Mouse (Mus musculus): ENCODE measurements around the gene Il34.
"Not testable (repeated sequence)": the region's sequence is repeated elsewhere in the genome, so short reads cannot be mapped to it uniquely, and the experiment has no call there.

Gene Il34

DNA sequence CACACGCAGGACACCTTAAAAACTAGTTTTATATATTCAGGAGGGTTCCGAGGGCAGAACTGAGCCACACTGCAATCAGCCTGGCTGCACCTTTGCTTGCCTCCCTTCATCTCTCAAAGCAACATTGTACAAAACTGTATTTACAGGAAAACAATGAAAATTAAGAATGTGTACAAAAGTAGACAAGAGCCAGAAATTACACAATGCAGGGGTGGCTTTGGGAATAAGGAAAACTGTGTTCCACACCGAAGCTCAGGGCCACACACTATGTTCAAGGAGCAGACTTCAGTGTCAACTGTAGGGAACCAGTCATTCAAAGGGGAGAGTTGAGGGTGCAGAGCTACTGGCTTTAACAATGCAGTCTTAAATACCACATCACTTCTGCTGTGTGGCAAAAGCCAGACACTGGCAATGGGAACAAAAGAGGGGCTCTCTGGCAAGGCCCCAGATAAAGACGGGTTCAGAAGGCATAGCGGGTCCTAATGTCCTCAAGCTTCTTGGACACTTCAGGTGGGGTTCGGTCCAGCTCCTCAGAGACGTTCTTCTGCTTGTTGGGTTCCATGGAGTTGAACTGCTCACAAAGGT, 4.8 kb upstream of the Il34 start:
- no peak for DNase-seq (ENCODE audit: low spot score)

DNA sequence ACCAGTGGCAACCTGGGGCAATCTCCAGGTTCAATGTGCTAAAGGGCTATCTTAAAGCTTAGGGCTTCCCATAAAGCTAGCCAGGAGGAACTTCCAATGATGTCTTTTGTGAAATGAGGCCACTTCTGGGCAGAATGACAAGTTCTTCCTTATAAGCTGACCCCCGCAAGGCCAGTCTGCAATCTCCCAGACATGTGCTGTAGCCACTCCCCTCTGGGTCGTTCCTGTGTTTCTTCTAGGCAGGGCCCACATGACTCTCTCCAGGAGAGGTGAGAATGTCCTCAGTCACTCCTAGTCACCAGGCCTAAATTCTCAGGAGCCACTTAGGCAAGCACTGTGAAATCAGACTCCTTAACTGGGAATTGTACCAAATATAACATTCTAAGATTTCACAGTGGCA, 4.1 kb upstream of the Il34 start:
- no peak for DNase-seq (ENCODE audit: low spot score)

DNA sequence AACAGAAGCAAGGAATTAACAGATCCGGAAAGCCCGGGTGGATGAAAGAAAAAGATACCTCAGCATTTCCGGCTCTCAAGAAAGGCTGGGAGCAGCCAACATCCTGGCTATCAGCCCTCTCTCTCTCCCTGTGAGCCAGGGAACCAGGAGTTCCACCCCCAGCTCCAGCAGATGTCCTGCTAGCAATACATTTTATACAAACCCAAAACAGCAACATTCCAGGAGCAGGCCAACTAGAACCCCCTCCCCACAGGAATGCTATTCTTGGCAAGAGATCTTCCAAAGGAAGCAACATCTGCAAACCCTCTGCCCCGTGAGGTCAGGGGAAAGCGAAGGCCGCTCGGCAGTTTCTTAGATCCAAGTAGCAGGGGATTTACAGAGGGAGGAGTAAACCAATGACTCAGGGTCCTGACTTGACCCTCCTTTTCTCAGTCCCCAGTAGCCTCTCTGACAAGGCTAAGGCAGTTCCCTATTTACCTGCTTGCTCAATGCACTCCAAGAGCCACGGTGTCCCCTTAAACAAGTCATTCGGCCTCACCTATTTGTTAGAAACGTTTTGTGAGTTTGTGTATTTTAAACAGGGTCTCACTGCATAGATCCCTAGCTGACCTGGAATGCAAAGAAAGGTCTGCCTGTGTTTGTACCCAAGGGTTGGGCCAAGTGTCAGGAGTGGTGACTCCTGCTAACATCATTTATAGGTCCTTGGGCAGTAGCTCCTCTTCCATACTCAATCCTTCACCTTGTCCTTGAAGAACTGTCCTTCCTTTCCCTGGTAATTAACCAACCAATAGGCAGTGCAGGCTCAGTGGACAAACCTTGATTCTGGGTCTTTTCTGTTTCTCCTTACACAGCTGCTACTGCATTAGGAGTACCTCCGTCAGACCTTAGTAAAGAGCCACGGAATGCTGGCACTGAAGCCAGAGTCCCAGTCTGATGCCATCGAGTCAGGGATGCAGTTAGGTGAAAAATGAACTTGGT, 3.1 kb upstream of the Il34 start:
- DNase-seq (ENCODE audit: low spot score), result no peak

DNA sequence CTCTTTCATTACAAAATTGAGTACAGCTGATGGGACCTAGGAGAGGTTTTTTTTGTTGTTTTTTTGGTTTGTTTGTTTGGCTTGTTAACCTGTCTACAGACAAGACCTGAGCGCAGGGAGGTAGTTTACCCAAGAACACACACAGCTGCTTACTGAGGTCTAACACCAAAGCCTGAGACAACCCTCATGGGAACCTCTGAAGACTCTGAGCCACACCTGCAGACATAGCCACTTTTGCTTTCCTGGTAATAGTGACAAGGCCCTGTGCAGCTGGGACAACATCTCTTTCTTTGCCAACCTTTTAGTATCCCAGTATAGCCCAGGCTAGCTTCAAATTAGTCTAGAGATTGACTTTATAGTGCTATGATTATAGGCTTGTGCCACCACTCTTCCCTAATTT, 422 bp upstream of the Il34 start:
- DNase-seq (ENCODE audit: low spot score), result no peak

DNA sequence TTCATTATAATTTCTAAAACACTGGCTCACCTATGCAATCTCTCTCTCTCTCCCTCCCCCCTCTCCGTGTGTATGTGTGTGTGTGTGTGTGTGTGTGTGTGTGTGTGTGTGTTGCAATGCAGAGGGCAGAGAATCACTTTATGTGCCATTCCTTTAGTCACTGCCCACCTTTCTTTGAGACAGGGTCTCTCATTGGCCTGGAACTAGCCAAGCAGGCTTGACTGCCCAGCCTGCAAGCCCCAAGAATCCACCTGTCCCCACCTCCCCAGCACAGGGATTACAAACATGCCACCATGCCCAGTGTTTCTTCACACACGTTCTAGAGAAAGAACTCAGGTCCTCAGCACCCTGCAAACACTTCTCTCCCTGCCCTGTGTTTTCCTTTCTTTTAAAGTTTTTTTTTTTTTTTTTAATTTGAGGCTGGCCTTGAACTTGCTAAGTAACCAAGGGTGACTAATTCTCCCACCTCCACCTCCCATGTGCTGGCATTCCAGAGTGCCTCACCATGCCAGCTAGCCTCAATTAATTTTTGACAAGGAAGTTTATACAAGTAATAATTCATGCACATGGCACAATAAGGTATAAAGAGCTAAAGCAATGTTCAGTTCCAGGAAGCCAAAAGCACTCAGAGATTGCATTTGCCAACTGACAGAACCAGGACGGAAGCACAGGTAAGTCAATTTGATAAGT, 754 bp downstream of the Il34 start:
- DNase-seq (ENCODE audit: low spot score), result no peak

DNA sequence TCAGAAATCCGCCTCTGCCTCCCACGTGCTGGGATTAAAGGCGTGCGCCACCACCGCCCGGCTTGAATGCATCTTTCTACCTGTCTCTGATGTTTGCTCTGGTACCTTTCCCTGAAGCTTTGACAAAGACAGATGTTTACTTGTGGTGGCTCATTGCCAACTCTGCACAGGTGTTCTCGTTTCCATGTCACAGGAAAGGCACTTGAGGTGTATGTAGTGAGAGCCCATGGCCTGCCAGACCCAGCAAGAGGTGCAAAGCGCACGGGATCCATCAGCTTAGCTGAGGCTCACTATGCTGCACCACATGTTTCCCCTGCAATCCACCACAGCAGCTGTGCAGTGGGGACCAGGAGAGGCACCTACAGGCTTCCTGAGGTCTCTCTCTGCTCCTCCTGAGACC, 1.9 kb downstream of the Il34 start:
- no peak for DNase-seq (ENCODE audit: low spot score)

DNA sequence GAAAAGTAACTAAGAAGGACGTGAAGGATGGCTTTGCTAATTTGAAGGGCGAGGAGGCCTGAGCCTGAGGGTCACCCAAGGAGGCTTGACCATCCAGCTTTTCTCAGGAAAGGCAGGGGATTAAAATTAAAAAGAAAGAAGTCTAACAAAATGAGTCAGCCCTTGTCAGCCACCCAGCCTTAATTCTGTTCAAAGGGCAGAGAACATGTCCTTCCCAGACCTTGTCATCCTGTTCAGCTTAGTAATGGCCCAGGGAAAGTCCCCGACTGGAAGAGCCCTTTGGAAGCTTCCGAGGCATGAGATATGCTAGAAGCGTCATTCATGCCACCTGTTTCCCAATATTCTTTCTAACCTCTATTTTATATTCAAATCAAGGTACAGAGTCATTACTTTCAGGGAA, 2.7 kb downstream of the Il34 start:
- DNase-seq (ENCODE audit: low spot score), result no peak

DNA sequence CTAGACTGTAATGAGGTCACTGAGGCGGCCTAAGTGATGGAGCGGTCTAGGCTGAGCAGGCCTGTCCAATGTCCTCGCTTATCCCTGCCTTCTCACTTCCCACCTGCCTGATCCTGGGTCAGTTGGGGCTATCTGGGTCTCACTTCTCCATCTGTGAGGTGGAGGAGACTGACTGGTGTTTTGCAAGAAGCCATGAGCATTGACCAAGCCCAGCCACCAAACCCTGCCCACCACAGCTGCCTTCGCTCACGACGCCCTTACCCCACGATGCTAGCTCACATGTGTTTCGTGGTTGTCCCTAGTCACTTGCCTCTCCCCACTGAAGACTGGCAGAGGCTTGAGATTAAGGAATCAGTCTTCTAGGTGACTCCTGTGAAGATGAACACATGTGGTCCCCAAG, 8.6 kb downstream of the Il34 start:
- no peak for DNase-seq (ENCODE audit: low spot score)

DNA sequence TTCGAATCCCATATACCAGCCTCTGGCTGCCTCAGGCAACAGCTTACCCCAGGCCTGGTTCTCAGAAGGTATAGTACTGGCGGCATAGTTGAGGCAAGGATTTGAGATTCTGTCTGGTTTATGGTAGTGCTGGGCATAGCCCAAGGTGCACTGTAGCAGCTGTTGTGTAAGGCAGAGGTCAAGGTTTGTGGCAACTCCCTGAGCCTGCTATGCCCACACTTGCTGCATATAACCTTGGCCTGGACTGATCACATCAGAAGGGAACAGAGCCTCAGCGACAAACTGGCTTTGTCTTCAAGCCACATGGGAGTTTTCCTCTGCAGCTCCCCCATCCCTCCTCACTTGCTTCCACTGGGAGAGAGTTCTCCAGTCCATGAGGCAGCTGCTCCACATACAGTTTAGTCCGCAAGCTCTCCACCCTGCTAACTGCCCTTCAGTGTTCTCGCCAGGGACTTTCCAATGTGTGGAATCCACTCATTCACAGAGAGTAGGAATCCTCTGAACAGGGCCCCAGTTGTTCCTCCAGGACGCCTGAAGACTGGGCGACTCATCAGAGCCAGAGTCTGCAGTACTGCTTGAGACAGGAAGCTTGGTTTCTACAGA, 11.3 kb downstream of the Il34 start:
- DNase-seq (ENCODE audit: low spot score), result no peak

DNA sequence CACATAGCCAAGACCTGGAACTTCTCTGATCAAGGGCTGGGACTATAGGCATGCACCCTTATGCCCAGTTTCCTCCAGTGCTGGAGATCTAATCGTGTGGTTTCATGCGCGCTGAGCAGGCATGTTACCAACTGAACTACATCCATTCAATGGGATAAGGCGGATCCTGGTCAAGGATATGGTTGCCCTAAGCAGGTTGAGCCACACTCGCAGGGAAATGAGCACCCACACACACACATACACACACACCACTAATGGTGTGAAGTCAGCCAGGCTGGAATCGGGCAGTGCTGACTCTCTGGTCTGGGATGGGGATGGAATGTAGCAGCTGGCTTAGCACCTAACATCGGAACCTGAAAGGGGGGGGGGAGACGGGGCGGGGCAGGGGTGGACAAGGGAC, 11.8 kb downstream of the Il34 start:
- DNase-seq (ENCODE audit: low spot score), result no peak

DNA sequence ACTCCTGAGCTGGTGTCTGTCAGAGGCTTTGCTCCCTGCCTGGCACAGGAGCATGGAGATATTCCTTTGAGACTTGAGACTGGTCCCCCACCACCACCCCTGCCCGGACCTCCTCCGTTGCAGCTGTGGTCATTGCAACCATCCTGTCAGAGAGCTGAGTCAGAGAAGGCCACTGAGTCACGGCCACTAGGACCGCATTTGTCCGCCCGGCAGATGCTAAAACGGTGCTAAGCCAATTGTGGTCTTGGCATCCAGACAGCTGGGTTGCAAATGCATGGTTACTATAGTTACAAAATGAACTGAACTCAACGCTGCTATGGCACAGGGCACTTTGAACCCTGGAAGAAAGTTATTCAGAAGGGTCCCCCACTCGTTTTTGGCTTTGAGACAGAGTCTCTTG, 12.2 kb downstream of the Il34 start:
- no peak for DNase-seq (ENCODE audit: low spot score)

DNA sequence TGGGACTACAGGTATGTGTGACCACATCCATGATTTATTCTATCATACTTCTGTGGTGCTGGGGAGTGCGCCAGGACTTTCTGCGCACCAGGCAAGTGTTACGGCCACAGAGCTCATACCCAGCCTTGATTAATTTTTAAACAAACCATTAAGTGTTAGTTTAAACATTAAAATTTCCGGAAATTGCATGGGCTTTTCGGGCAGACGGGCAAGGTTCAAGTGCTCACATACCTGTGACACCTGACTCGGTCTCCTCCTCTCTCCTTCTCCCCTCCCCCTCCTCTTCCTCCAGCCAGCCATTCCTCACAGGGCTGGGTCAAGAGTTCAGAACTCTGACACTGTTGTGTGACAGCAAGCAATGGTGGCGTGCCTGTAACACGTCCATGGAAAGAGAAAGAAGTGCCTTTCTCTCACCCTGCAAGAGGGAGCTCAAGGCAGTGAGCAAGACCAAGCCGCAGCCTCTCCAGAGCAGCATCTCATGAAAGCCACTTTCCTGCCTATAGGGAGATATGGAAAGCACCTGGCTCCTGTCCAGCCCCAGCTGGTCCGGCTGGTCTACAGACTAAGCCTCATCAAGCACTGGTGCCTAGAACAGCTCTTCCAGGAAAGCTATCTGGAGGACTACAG, 13.0 kb downstream of the Il34 start:
- DNase-seq (ENCODE audit: low spot score), result no peak

DNA sequence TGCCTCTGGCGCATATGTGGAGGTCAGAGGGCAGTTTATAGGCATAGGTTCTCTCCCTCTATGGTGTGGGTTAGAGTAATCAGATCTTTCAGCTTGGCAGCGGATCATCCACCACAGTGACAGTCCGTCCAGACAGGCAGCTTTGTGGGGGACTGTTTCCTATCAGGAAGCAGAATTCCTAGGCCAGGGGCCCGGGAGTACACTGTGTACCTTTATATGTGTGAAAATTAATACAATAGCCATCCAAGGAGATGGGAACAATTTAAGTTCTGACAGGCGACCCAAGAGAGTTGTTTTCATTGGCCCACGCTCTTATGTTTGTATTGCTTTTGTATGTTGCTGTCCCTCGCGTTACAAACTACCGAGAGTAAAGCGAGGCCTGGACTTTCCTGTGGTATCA, 14.6 kb downstream of the Il34 start:
- no peak for DNase-seq (ENCODE audit: low spot score)

DNA sequence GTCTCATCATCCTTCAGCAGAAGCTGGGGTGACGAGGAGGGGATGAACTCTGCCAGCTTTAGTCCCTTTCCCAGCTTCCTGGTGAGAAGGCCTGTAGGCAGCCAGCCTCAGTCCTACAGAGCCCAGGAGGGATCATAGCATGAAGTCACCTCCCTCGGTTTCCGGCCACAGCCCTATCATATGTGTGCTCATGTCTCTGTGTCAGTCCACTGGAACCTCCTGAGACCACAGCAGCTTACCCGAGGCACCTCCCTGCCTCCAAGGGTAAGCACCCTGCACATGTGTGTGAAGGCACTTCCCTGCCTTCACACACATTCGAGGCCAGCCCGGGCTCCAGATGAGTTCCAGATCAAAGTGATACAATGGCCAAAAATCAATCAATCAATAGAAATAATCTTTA, 15.5 kb downstream of the Il34 start:
- DNase-seq (ENCODE audit: low spot score), result no peak

DNA sequence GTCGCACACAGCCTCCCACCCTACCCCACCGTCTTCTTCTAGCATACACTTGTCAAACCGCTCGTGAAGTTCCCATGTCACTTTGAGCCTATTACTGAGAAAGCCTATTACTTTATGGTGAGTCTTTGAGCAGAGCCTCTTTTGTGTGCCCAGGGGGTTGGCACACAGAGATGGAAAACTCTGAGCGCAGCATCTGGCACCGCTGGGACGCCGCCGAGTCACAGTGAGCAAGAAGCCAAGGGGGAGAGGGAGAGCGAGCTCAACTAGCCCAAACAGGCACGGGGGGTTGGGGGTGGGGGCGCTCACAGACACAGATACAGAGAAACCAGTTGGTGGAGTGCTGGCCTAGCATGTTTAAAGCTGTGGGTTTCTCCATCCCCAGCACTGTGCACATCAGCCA, 16.2 kb downstream of the Il34 start:
- no peak for DNase-seq (ENCODE audit: low spot score)

DNA sequence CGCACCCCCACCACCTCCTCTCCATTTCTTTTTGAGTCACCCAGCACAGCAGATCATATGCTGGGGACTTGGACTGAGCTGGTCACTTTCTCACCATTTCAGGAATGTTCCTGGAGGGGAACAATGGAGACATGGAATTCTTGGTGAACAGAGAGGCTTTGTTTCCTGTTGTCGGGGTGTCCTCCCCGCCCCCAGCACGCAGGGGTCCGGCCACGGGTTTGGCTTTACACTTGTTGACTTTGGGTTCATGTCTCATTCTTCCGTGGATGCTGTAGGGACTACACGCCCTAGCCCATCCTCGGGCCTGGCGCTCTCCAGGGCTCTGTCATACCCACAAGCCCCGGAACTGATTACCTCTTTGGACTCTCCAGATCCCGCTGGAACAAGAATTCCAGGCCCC, 16.7 kb downstream of the Il34 start:
- no peak for DNase-seq (ENCODE audit: low spot score)

DNA sequence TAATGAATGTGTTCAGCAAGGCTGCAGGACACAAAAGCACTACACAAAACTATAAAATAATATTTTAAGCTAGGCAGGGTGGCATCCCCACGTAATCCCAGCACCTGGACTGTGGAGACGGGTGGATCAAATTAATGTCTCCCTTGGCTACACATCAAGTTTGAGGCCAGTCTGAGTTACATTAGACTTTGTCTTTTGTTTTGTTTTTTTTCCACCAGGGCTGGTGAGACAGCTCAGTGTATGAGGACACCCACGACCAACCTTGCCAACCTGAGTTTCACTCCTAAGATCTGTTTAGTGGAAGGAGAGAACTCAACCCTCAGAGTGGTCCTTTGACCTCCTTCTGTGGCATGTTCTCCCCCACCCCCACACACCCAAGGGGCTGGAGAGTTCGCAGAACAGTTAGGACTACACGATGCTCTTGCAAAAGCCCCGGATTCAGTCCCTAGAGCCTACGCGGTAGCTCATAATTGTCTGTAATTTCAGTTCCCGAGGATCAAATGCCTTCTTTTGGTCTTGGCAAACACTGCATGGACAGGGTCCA, 18.2 kb downstream of the Il34 start:
- no peak for DNase-seq (ENCODE audit: low spot score)

DNA sequence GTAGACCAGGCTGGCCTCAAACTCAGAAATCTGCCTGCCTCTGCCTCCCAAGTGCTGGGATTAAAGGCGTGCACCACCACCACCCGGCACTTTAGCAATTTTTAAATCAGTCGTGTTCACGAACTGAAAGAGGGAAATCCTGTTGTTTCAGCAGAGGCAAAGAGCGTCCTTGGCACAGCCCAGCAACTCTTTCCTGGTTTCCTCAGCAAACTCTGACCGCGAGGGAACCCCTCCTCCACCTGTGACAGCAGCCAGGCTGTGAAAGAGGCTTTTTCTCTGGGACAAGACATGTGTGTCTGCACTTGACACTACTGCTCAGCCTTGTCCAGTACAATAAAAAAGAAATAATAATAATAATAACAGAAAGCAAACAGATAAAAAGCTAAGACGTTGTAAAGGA, 18.8 kb downstream of the Il34 start:
- no peak for DNase-seq (ENCODE audit: low spot score)

DNA sequence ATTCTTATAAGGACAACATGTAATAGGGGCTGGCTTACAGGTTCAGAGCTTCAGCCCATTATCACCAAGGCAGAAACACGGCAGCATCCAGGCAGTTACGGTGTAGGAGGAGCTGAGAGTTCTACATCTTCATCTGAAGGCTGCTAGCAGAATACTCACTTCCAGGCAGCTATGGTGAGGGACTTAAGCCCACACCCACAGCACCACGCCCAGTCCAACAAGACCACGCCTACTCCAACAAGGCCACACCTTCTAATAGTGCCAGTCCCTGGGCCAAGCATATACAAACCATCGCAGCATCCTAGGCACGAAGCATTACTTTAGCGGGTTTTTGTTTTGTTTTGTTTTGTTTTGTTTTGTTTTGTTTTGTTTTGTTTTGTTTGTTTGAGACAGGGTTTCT, 19.2 kb downstream of the Il34 start:
- DNase-seq (ENCODE audit: low spot score), result not testable (repeated sequence)

DNA sequence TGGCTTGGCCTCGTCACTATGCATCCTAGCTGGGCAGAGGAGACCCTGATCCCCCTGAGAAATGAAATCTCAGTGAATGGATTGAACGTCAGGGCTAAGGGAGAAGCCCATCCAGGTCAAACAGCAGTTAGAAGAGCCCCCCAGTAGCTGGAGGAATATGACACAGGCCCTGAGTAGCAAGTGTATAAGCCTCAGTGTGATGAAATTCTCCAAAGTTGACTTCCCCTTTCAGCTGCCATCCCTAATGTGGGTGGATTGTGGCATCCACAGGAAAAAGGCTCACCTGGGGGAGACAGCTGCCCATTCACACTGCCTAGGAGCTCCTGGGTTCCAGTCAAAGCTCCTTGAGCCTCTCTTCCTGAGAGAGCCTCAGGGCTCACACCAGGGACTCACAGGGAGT, 20.4 kb downstream of the Il34 start:
- DNase-seq (ENCODE audit: low spot score), result no peak

DNA sequence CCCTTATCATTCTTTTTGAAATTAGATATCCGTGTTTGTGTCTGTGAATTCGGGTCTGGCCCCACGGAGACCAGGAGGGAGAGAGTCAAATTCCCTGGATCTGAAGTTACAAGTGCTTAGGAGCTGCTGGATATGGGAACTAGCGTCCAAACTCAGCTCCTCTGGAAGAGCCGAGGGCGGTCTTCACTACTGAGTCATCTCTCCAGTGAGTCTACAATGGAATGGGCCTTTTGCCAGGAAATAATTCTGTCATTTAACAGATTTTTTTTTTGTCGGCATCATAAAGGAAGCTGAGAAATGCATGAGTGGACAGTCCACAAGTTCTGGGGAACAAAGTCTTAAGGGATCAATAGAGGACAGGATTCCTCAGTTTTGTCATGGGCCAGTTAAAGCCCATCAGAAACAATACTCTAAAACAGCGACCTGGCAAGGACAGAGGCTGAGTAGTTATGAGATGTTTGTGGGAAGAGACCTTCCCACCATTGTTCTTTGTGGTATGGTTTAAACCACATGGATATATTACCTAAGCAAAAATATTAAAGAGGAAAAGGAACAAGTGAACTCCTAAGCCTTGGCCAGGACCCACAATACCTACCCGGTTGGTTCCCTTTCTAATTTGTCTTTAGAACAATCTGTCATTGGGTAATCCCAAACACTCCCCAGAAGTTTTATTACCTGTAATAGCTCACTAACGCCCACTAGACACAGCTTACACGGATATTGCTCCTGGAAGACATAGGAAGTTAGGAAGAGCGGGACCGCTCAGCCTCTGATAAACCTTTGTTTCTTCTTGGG, 25.6 kb downstream of the Il34 start:
- DNase-seq (ENCODE audit: low spot score), result no peak

Data from urinary bladder, postnatal 10 days (tissue).